Mouse (Mus musculus): Measurements from ENCODE around the gene Nyap1. TPM values are rescaled to one million over a fixed set of nuclear protein-coding genes. Genes with fewer than 3 reads are reported as not detected.
A peak's percentile ranks its signal among the peaks of the same experiment; 100 is the strongest.

Nyap1 gene
- polyA plus RNA-seq, 1 experiment from 2014 or later = 0.33 TPM

- peak overlapping the region; percentile 83 for H3K4me3 ChIP-seq
- H3K9ac ChIP-seq = peak overlapping the region; percentile 96
- ATAC-seq = no peak
- no peaks in the 10 kb centered on the region for H3K9me3 ChIP-seq (replicated peaks)
- peak overlapping the region; percentile 93 for H3K4me2 ChIP-seq
- WGBS (ENCODE audit: insufficient replicate concordance) = 21% methylated on average over 5 of the region's 5 CpGs
- peaks cover 64% of the 10 kb centered on the region for H3K4me1 ChIP-seq
- H3K27me3 ChIP-seq (replicated peaks) = no peaks in the 10 kb centered on the region
- peak overlapping the region; percentile 99 for H3K27ac ChIP-seq
- H3K36me3 ChIP-seq = peaks cover 39% of the 10 kb centered on the region
Observed at GRCm38 (mm10) chr5:137748130-137748770, 6.8 kb upstream of the Nyap1 start.

GRCm38 (mm10) chr5:137747326-137747961 lies 6.0 kb upstream of the Nyap1 start:
- H3K4me2 ChIP-seq = peak overlapping the region; percentile 93
- no peaks in the 10 kb centered on the region for H3K27me3 ChIP-seq (replicated peaks)
- H3K36me3 ChIP-seq = peaks cover 31% of the 10 kb centered on the region
- H3K9me3 ChIP-seq (replicated peaks) = no peaks in the 10 kb centered on the region
- WGBS (ENCODE audit: insufficient replicate concordance) = under 1% methylated on average over 26 of the region's 26 CpGs
- peak overlapping the region; percentile 83 for H3K4me3 ChIP-seq
- peak overlapping the region; percentile 96 for H3K9ac ChIP-seq
- H3K4me1 ChIP-seq = peaks cover 65% of the 10 kb centered on the region
- peak; percentile 51 for ATAC-seq
- peak overlapping the region; percentile 99 for H3K27ac ChIP-seq

- H3K9me3 ChIP-seq (replicated peaks) = no peaks in the 10 kb centered on the region
- peak overlapping the region; percentile 93 for H3K4me2 ChIP-seq
- no peak for ATAC-seq
- WGBS (ENCODE audit: insufficient replicate concordance) = under 1% methylated on average over 16 of the region's 16 CpGs
- peak overlapping the region; percentile 83 for H3K4me3 ChIP-seq
- H3K36me3 ChIP-seq = peaks cover 26% of the 10 kb centered on the region
- H3K9ac ChIP-seq = peak overlapping the region; percentile 96
- peak overlapping the region; percentile 99 for H3K27ac ChIP-seq
- no peaks in the 10 kb centered on the region; the same call in 1 of the 2 replicates for H3K27me3 ChIP-seq (replicated peaks)
- H3K4me1 ChIP-seq = peaks cover 66% of the 10 kb centered on the region
Observed at GRCm38 (mm10) chr5:137746851-137747325, 5.5 kb upstream of the Nyap1 start.

- H3K4me3 ChIP-seq = peak overlapping the region; percentile 83
- no peaks in the 10 kb centered on the region for H3K9me3 ChIP-seq (replicated peaks)
- peak overlapping the region; percentile 96 for H3K9ac ChIP-seq
- H3K27me3 ChIP-seq (replicated peaks) = no peaks in the 10 kb centered on the region; the same call in 1 of the 2 replicates
- H3K27ac ChIP-seq = peak overlapping the region; percentile 99
- H3K36me3 ChIP-seq = peaks cover 21% of the 10 kb centered on the region
- WGBS (ENCODE audit: insufficient replicate concordance) = 0% methylated on average over 20 of the region's 20 CpGs
- H3K4me2 ChIP-seq = peak overlapping the region; percentile 93
- H3K4me1 ChIP-seq = peaks cover 66% of the 10 kb centered on the region
- ATAC-seq = peak; percentile 71
Observed at GRCm38 (mm10) chr5:137746282-137746850, 5.0 kb upstream of the Nyap1 start.

GRCm38 (mm10) chr5:137745214-137746171 lies 4.1 kb upstream of the Nyap1 start, which contains the start of gene Tsc22d4:
Gene Tsc22d4, plus strand, starts transcription at chr5:137745730.
- H3K4me3 ChIP-seq = peak within 1 kb of the TSS; percentile 83
- peaks cover 69% of the 10 kb centered on the region for H3K4me1 ChIP-seq
- peaks cover 12% of the 10 kb centered on the region for H3K36me3 ChIP-seq
- no peaks in the 10 kb centered on the region; the same call in 1 of the 2 replicates for H3K27me3 ChIP-seq (replicated peaks)
- peak within 1 kb of the TSS; percentile 96 for H3K9ac ChIP-seq
- 5% methylated on average over 28 of the region's 28 CpGs for WGBS (ENCODE audit: insufficient replicate concordance)
- no peaks in the 10 kb centered on the region for H3K9me3 ChIP-seq (replicated peaks)
- H3K27ac ChIP-seq = peak within 1 kb of the TSS; percentile 99
- peak; percentile 76 for ATAC-seq
- peak within 1 kb of the TSS; percentile 93 for H3K4me2 ChIP-seq

- Histone ChIP-seq H3K4me2 (no peak overlapping the region), H3K9ac (no peak overlapping the region), H3K4me1 (peaks cover 76% of the 10 kb centered on the region), H3K9me3 (replicated peaks) (no peaks in the 10 kb centered on the region), H3K27me3 (replicated peaks) (no peaks in the 10 kb centered on the region; the same call in 1 of the 2 replicates), H3K4me3 (no peak overlapping the region), H3K36me3 (peaks cover 2% of the 10 kb centered on the region), H3K27ac (no peak overlapping the region)
- no peak for ATAC-seq
- WGBS (ENCODE audit: insufficient replicate concordance) = 83% methylated on average over 7 of the region's 7 CpGs
Observed at GRCm38 (mm10) chr5:137744197-137744596, 2.8 kb upstream of the Nyap1 start.

GRCm38 (mm10) chr5:137742836-137743235 lies 1.4 kb upstream of the Nyap1 start:
- peaks cover 76% of the 10 kb centered on the region for H3K4me1 ChIP-seq
- H3K27me3 ChIP-seq (replicated peaks) = no peaks in the 10 kb centered on the region; the same call in 1 of the 2 replicates
- no peak overlapping the region for H3K27ac ChIP-seq
- H3K9ac ChIP-seq = no peak overlapping the region
- no peak for ATAC-seq
- H3K4me2 ChIP-seq = no peak overlapping the region
- 83% methylated on average over 6 of the region's 6 CpGs for WGBS (ENCODE audit: insufficient replicate concordance)
- no peaks in the 10 kb centered on the region for H3K9me3 ChIP-seq (replicated peaks)
- no peak overlapping the region for H3K4me3 ChIP-seq
- no peaks in the 10 kb centered on the region for H3K36me3 ChIP-seq

GRCm38 (mm10) chr5:137742048-137742447 lies 641 bp upstream of the Nyap1 start:
- Histone ChIP-seq H3K27me3 (replicated peaks) (no peaks in the 10 kb centered on the region; the same call in 1 of the 2 replicates), H3K9me3 (replicated peaks) (no peaks in the 10 kb centered on the region), H3K4me3 (peak overlapping the region; percentile 66), H3K36me3 (no peaks in the 10 kb centered on the region), H3K27ac (peak overlapping the region; percentile 82; the same call in 1 of the 2 replicates), H3K9ac (peak overlapping the region; percentile 83), H3K4me2 (peak overlapping the region; percentile 92), H3K4me1 (peaks cover 71% of the 10 kb centered on the region)
- no peak for ATAC-seq
- WGBS (ENCODE audit: insufficient replicate concordance) = 65% methylated on average over 10 of the region's 10 CpGs

- Histone ChIP-seq H3K27me3 (replicated peaks) (peaks cover 4% of the 10 kb centered on the region; the same call in 1 of the 2 replicates), H3K4me3 (peak overlapping the region; percentile 66), H3K4me2 (peak overlapping the region; percentile 92), H3K9ac (peak overlapping the region; percentile 83), H3K36me3 (peaks cover 2% of the 10 kb centered on the region; the same call in 1 of the 2 replicates), H3K4me1 (peaks cover 69% of the 10 kb centered on the region), H3K27ac (peak overlapping the region; percentile 82), H3K9me3 (replicated peaks) (no peaks in the 10 kb centered on the region)
- 43% methylated on average over 10 of the region's 11 CpGs for WGBS (ENCODE audit: insufficient replicate concordance)
- no peak for ATAC-seq
Observed at GRCm38 (mm10) chr5:137740506-137740905, 901 bp downstream of the Nyap1 start.

- H3K4me1 ChIP-seq = peaks cover 64% of the 10 kb centered on the region
- H3K4me3 ChIP-seq = no peak overlapping the region
- WGBS (ENCODE audit: insufficient replicate concordance) = 45% methylated on average over 9 of the region's 9 CpGs
- no peak overlapping the region for H3K27ac ChIP-seq
- H3K36me3 ChIP-seq = peaks cover 9% of the 10 kb centered on the region; the same call in 1 of the 2 replicates
- H3K9me3 ChIP-seq (replicated peaks) = no peaks in the 10 kb centered on the region
- no peak overlapping the region for H3K9ac ChIP-seq
- ATAC-seq = no peak
- H3K4me2 ChIP-seq = no peak overlapping the region
- H3K27me3 ChIP-seq (replicated peaks) = peaks cover 11% of the 10 kb centered on the region; the same call in 1 of the 2 replicates
Observed at GRCm38 (mm10) chr5:137739471-137739870, 1.9 kb downstream of the Nyap1 start.

GRCm38 (mm10) chr5:137738516-137738915 lies 2.9 kb downstream of the Nyap1 start:
- no peak for ATAC-seq
- H3K9ac ChIP-seq = no peak overlapping the region
- no peak overlapping the region for H3K4me2 ChIP-seq
- 45% methylated on average over 5 of the region's 5 CpGs for WGBS (ENCODE audit: insufficient replicate concordance)
- H3K36me3 ChIP-seq = peaks cover 9% of the 10 kb centered on the region; the same call in 1 of the 2 replicates
- no peak overlapping the region for H3K27ac ChIP-seq
- H3K4me1 ChIP-seq = peaks cover 65% of the 10 kb centered on the region
- H3K27me3 ChIP-seq (replicated peaks) = peaks cover 20% of the 10 kb centered on the region; the same call in 1 of the 2 replicates
- H3K4me3 ChIP-seq = no peak overlapping the region
- H3K9me3 ChIP-seq (replicated peaks) = no peaks in the 10 kb centered on the region

Measured in liver, embryonic 12.5 days (tissue).